Mouse (Mus musculus) liver, embryonic 18 days (tissue): ENCODE measurements around the gene Icosl. TPM values are rescaled to one million over a fixed set of nuclear protein-coding genes. Genes with fewer than 3 reads are reported as not detected.

Experiments used
- polyA plus RNA-seq: library from polyadenylated mRNA; depleted of rRNA; stranded (reverse); fragments of >200 nt; gene quantifications from 2 replicates; pipeline ENCODE4 v1.2.3, GENCODE M21; 2012; rRNA removed

Icosl gene
- polyA plus RNA-seq = 3.0 and 3.3 TPM in 2 replicates

DNA sequence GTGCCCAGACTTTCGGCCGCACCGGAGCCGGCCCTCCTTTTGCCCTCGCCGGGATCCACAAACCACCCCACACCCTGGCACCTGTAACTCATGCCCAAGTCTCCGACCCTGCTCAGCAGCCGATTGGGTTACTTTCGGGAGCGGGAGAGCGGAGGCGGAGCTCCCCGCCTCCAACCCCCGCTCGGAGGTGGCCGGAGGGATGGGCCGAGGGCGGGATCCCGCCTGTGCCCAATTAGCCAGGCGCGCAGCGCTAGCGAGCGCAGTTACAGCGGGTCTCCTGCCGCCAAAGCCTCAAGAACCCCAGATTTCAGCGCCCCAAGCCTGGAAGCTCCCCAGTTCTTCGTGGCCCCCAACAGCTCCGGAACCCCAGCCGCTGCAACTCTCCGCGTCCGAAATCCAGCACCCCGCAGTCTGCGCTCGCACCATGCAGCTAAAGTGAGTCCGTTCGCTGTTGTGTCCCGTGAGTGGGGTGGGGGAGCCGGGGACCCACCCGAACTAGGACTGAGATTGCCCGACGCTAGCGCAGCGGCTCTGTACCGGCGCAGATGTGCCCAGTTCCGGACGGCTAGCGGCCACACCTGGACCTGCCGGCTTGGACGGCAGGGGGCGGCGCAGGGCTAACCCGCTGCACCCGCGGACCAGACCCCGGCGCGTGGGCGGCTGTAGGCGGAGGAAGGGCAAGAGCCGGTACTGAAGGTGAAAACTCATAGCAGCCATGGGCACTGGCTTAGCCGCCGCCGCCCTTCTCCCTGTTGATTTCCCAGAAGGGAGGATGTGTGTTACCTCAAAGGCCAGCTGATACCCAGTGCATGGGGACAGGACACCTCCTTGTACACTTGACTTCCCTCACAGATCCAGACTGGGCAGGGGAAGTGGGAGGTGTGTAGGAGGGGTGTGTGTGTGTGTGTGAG, at the start of gene Icosl:
Gene Icosl (plus strand): TSS at position 202 of the 911 bp plus-strand sequence.

DNA sequence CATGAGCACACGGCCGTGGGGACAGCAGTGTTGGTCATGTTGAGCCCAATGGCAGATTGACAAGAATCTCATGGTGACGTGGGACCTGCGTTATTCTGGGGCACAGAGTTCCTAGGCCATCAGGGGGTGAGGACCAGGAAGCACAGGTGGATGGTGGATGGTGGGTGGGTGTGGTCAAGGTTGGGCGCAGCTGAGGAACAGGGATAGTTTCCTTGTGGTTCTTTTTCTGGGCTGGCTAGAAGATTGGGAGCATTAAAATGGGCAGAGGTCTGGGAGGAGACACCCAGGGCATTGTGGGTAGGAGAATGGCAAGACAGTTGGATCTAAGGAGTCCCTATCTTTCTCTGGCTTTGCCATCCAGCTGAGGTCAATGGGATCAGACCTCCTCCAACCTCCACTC, 27.5 kb upstream of the Icosl start, which contains the start of gene Dnmt3l:
Gene Dnmt3l (plus strand): TSS at position 301 of the 400 bp plus-strand sequence.

DNA sequence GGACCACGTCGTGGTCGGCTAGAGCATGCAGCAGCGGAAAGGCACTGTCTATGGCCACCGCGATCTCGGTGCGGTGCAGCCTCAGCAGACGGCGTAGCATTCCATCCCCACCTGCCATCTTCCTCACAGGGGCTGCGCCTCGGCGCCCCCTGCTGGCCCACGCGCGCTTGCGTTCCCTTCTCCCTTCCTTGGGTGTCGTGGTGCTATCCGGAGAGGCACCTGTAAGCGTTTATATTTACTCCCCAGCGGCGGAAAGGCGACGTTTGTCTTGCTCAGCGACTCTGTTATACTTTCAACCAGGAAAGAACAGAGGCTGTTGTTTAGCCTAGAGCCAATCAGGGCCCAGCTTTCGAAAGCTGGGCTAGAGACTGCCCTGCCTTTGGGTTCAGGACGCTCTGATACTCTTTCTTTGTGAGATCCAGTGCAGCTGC, 25.7 kb upstream of the Icosl start, which contains the start of gene Aire:
Gene Aire (minus strand): TSS at position 205 of the 431 bp plus-strand sequence.

Other genes starting within 250 kb of the Icosl start
- gene Krtap10-4, start 242.2 kb upstream of the Icosl start, polyA plus RNA-seq = not detected in 2 replicates
- gene Krtap10-10, start 233.4 kb upstream of the Icosl start, polyA plus RNA-seq = not detected in 2 replicates
- gene Gm36176, start 222.5 kb upstream of the Icosl start, polyA plus RNA-seq = not detected in 2 replicates
- not detected in 2 replicates for gene Gm10318, start 216.4 kb upstream of the Icosl start, polyA plus RNA-seq
- not detected in 2 replicates for gene Gm3285, start 207.3 kb upstream of the Icosl start, polyA plus RNA-seq
- gene Lrrc3, start 166.8 kb upstream of the Icosl start, polyA plus RNA-seq = 17.4 and 18.2 TPM in 2 replicates
- 9.9 and 16.6 TPM in 2 replicates for gene Trpm2, start 98.7 kb upstream of the Icosl start, polyA plus RNA-seq
- gene 1810043G02Rik, start 90.8 kb upstream of the Icosl start, polyA plus RNA-seq = 4.6 and 5.0 TPM in 2 replicates
- 52.9 and 54.7 TPM in 2 replicates for gene Pfkl, start 59.2 kb upstream of the Icosl start, polyA plus RNA-seq
- 0.02 and 0.05 TPM in 2 replicates for gene Dnmt3l, start 27.4 kb upstream of the Icosl start, polyA plus RNA-seq
- 0.02 TPM in 2 replicates for gene Aire, start 25.7 kb upstream of the Icosl start, polyA plus RNA-seq
- 65.9 and 70.8 TPM in 2 replicates for gene D10Jhu81e, start 100.5 kb downstream of the Icosl start, polyA plus RNA-seq
- 5.5 and 5.8 TPM in 2 replicates for gene Pwp2, start 115.8 kb downstream of the Icosl start, polyA plus RNA-seq
- gene Trappc10, start 175.3 kb downstream of the Icosl start, polyA plus RNA-seq = 11.6 and 11.9 TPM in 2 replicates